Mouse (Mus musculus): Measurements from ENCODE around the gene Evx2. TPM values are rescaled to one million over a fixed set of nuclear protein-coding genes. Genes with fewer than 3 reads are reported as not detected.

The Evx2 gene
- polyA plus RNA-seq, 1 experiment from 2014 or later, result not detected

GRCm38 (mm10) chr2:74678891-74679595 lies 19.7 kb upstream of the Evx2 start, which contains the start of gene Hoxd11:
Hoxd11 (plus strand) TSS chr2:74679557.
- no peak within 1 kb of the TSS for H3K9ac ChIP-seq
- H3K4me1 ChIP-seq (replicated peaks), result peaks cover 22% of the 10 kb centered on the region
- WGBS, result under 1% methylated on average over 15 of the region's 15 CpGs
- H3K27me3 ChIP-seq (replicated peaks), result peaks cover 97% of the 10 kb centered on the region
- H3K36me3 ChIP-seq, result no peaks in the 10 kb centered on the region
- no peaks in the 10 kb centered on the region for H3K9me3 ChIP-seq (replicated peaks)
- H3K4me2 ChIP-seq, result peak within 1 kb of the TSS; percentile 26; the same call in 1 of the 2 replicates
- H3K27ac ChIP-seq (ENCODE audit: poor library complexity, severe bottlenecking), result no peak within 1 kb of the TSS
- no peak for ATAC-seq (ENCODE audit: insufficient number of reproducible peaks, low FRiP score)
- peak within 1 kb of the TSS; percentile 9; the same call in 1 of the 2 replicates for H3K4me3 ChIP-seq

GRCm38 (mm10) chr2:74677106-74677505 lies 17.7 kb upstream of the Evx2 start:
- Histone ChIP-seq H3K9me3 (replicated peaks) (no peaks in the 10 kb centered on the region), H3K4me2 (no peak overlapping the region), H3K4me1 (replicated peaks) (peaks cover 19% of the 10 kb centered on the region), H3K27ac (ENCODE audit: poor library complexity, severe bottlenecking) (no peak overlapping the region), H3K36me3 (no peaks in the 10 kb centered on the region), H3K4me3 (no peak overlapping the region), H3K9ac (no peak overlapping the region), H3K27me3 (replicated peaks) (peaks cover 97% of the 10 kb centered on the region)
- ATAC-seq (ENCODE audit: insufficient number of reproducible peaks, low FRiP score), result no peak
- WGBS, result 17% methylated on average over 2 of the region's 2 CpGs

GRCm38 (mm10) chr2:74676376-74677052 lies 17.2 kb upstream of the Evx2 start:
- no peaks in the 10 kb centered on the region for H3K9me3 ChIP-seq (replicated peaks)
- no peak overlapping the region for H3K4me3 ChIP-seq
- 6% methylated on average over 9 of the region's 9 CpGs for whole genome bisulfite sequencing
- no peak overlapping the region for H3K27ac ChIP-seq (ENCODE audit: poor library complexity, severe bottlenecking)
- no peak for ATAC-seq (ENCODE audit: insufficient number of reproducible peaks, low FRiP score)
- H3K36me3 ChIP-seq, result no peaks in the 10 kb centered on the region
- no peak overlapping the region for H3K9ac ChIP-seq
- peaks cover 13% of the 10 kb centered on the region for H3K4me1 ChIP-seq (replicated peaks)
- peaks cover 97% of the 10 kb centered on the region for H3K27me3 ChIP-seq (replicated peaks)
- H3K4me2 ChIP-seq, result no peak overlapping the region

- H3K4me1 ChIP-seq (replicated peaks), result peaks cover 12% of the 10 kb centered on the region; the same call in 1 of the 2 replicates
- H3K27me3 ChIP-seq (replicated peaks), result peaks cover 94% of the 10 kb centered on the region
- H3K9me3 ChIP-seq (replicated peaks), result no peaks in the 10 kb centered on the region
- H3K4me3 ChIP-seq, result no peak overlapping the region
- H3K9ac ChIP-seq, result no peak overlapping the region
- no peak for ATAC-seq (ENCODE audit: insufficient number of reproducible peaks, low FRiP score)
- no peak overlapping the region for H3K4me2 ChIP-seq
- H3K36me3 ChIP-seq, result no peaks in the 10 kb centered on the region
- WGBS, result 4% methylated on average over 24 of the region's 24 CpGs
- no peak overlapping the region for H3K27ac ChIP-seq (ENCODE audit: poor library complexity, severe bottlenecking)
Measured at GRCm38 (mm10) chr2:74675666-74676282, 16.4 kb upstream of the Evx2 start.

- H3K9ac ChIP-seq, result no peak within 1 kb of the TSS
- no peaks in the 10 kb centered on the region for H3K9me3 ChIP-seq (replicated peaks)
- 2% methylated on average over 47 of the region's 47 CpGs for WGBS
- peaks cover 12% of the 10 kb centered on the region; the same call in 1 of the 2 replicates for H3K4me1 ChIP-seq (replicated peaks)
- peaks cover 92% of the 10 kb centered on the region for H3K27me3 ChIP-seq (replicated peaks)
- no peak within 1 kb of the TSS for H3K27ac ChIP-seq (ENCODE audit: poor library complexity, severe bottlenecking)
- no peaks in the 10 kb centered on the region for H3K36me3 ChIP-seq
- no peak for ATAC-seq (ENCODE audit: insufficient number of reproducible peaks, low FRiP score)
- no peak within 1 kb of the TSS for H3K4me2 ChIP-seq
- no peak within 1 kb of the TSS for H3K4me3 ChIP-seq
Measured at GRCm38 (mm10) chr2:74674881-74675665, 15.7 kb upstream of the Evx2 start, which contains the start of gene Hoxd12. Hoxd12 (plus strand) TSS chr2:74675013.

- Histone ChIP-seq H3K36me3 (no peaks in the 10 kb centered on the region), H3K9me3 (replicated peaks) (no peaks in the 10 kb centered on the region), H3K4me1 (replicated peaks) (peaks cover 6% of the 10 kb centered on the region; the same call in 1 of the 2 replicates), H3K27me3 (replicated peaks) (peaks cover 90% of the 10 kb centered on the region), H3K4me3 (no peak overlapping the region), H3K9ac (no peak overlapping the region), H3K27ac (ENCODE audit: poor library complexity, severe bottlenecking) (no peak overlapping the region), H3K4me2 (no peak overlapping the region)
- 2% methylated on average over 24 of the region's 24 CpGs for WGBS
- ATAC-seq (ENCODE audit: insufficient number of reproducible peaks, low FRiP score), result no peak
Measured at GRCm38 (mm10) chr2:74673835-74674425, 14.6 kb upstream of the Evx2 start.

- Histone ChIP-seq H3K9ac (no peak overlapping the region; the same call in 1 of the 2 replicates), H3K27ac (ENCODE audit: poor library complexity, severe bottlenecking) (no peak overlapping the region), H3K9me3 (replicated peaks) (no peaks in the 10 kb centered on the region), H3K4me2 (peak overlapping the region; percentile 85), H3K4me1 (replicated peaks) (peaks cover 17% of the 10 kb centered on the region), H3K27me3 (replicated peaks) (peaks cover 91% of the 10 kb centered on the region), H3K36me3 (no peaks in the 10 kb centered on the region), H3K4me3 (peak overlapping the region; percentile 47)
- 0 out of 2 replicates have a peak, but pooled peaks have one; percentile 40 for ATAC-seq (ENCODE audit: insufficient number of reproducible peaks, low FRiP score)
- 2% methylated on average over 40 of the region's 40 CpGs for WGBS
Measured at GRCm38 (mm10) chr2:74672481-74673362, 13.4 kb upstream of the Evx2 start.

GRCm38 (mm10) chr2:74671847-74672246 lies 12.5 kb upstream of the Evx2 start:
- Histone ChIP-seq H3K4me1 (replicated peaks) (peaks cover 19% of the 10 kb centered on the region), H3K4me2 (peak overlapping the region; percentile 85), H3K4me3 (0 out of 2 replicates have a peak overlapping the region, but pooled peaks have one; percentile 12), H3K36me3 (no peaks in the 10 kb centered on the region), H3K27me3 (replicated peaks) (peaks cover 93% of the 10 kb centered on the region), H3K27ac (ENCODE audit: poor library complexity, severe bottlenecking) (no peak overlapping the region), H3K9ac (no peak overlapping the region), H3K9me3 (replicated peaks) (no peaks in the 10 kb centered on the region)
- 4% methylated on average over 5 of the region's 5 CpGs for WGBS
- ATAC-seq (ENCODE audit: insufficient number of reproducible peaks, low FRiP score), result no peak

- H3K9ac ChIP-seq, result no peak overlapping the region
- no peaks in the 10 kb centered on the region for H3K36me3 ChIP-seq
Measured at GRCm38 (mm10) chr2:74670632-74671188, 11.4 kb upstream of the Evx2 start.

More at GRCm38 (mm10) chr2:74670632-74671188, 11.4 kb upstream of the Evx2 start:
- Histone ChIP-seq H3K4me1 (replicated peaks) (peaks cover 19% of the 10 kb centered on the region), H3K27ac (ENCODE audit: poor library complexity, severe bottlenecking) (no peak overlapping the region), H3K4me3 (no peak overlapping the region), H3K9me3 (replicated peaks) (no peaks in the 10 kb centered on the region), H3K27me3 (replicated peaks) (peaks cover 92% of the 10 kb centered on the region), H3K4me2 (no peak overlapping the region)
- WGBS, result 3% methylated on average over 3 of the region's 3 CpGs
- no peak for ATAC-seq (ENCODE audit: insufficient number of reproducible peaks, low FRiP score)

Measured in heart, embryonic 12.5 days (tissue).